Mouse (Mus musculus): ENCODE results near the gene Irf4. TPM values are rescaled to one million over a fixed set of nuclear protein-coding genes. Genes with fewer than 3 reads are reported as not detected.
A peak's percentile ranks its signal among the peaks of the same experiment; 100 is the strongest.

Gene Irf4
- polyA plus RNA-seq, 1 experiment from 2014 or later, result 0.12 TPM

- Histone ChIP-seq H3K27me3 (ENCODE audit: control insufficient read depth, insufficient read depth, low read length) (no peaks in the 10 kb centered on the region), H3K36me3 (ENCODE audit: control insufficient read depth, insufficient read depth, low read length) (no peaks in the 10 kb centered on the region), H3K4me2 (ENCODE audit: low read depth, low read length) (no peak overlapping the region), H3K4me1 (ENCODE audit: control insufficient read depth, insufficient read depth, low read length) (no peaks in the 10 kb centered on the region), H3K27ac (ENCODE audit: low read length) (no peak overlapping the region), H3K9ac (ENCODE audit: low read length) (no peak overlapping the region), H3K9me3 (replicated peaks; ENCODE audit: control insufficient read depth, low read length) (no peaks in the 10 kb centered on the region), H3K4me3 (replicated peaks; ENCODE audit: low read length) (no peak overlapping the region)
- 77% methylated on average over 5 of the region's 5 CpGs for WGBS
- ATAC-seq (ENCODE audit: insufficient read depth, low FRiP score), result no peak
Measured at GRCm38 (mm10) chr13:30765906-30766305, 16.9 kb downstream of the Irf4 start.

- Histone ChIP-seq H3K9ac (ENCODE audit: low read length) (no peak overlapping the region), H3K4me3 (replicated peaks; ENCODE audit: low read length) (no peak overlapping the region), H3K36me3 (ENCODE audit: control insufficient read depth, insufficient read depth, low read length) (no peaks in the 10 kb centered on the region), H3K9me3 (replicated peaks; ENCODE audit: control insufficient read depth, low read length) (no peaks in the 10 kb centered on the region), H3K27me3 (ENCODE audit: control insufficient read depth, insufficient read depth, low read length) (no peaks in the 10 kb centered on the region), H3K4me2 (ENCODE audit: low read depth, low read length) (no peak overlapping the region), H3K27ac (ENCODE audit: low read length) (no peak overlapping the region), H3K4me1 (ENCODE audit: control insufficient read depth, insufficient read depth, low read length) (no peaks in the 10 kb centered on the region)
- 79% methylated on average over 5 of the region's 5 CpGs for WGBS
- ATAC-seq (ENCODE audit: insufficient read depth, low FRiP score), result no peak
Measured at GRCm38 (mm10) chr13:30766636-30767476, 17.8 kb downstream of the Irf4 start.

GRCm38 (mm10) chr13:30767477-30768127 is 18.6 kb downstream of the Irf4 start:
- H3K4me2 ChIP-seq (ENCODE audit: low read depth, low read length), result no peak overlapping the region
- H3K27me3 ChIP-seq (ENCODE audit: control insufficient read depth, insufficient read depth, low read length), result no peaks in the 10 kb centered on the region
- H3K27ac ChIP-seq (ENCODE audit: low read length), result no peak overlapping the region
- WGBS, result 81% methylated on average over 6 of the region's 6 CpGs
- H3K36me3 ChIP-seq (ENCODE audit: control insufficient read depth, insufficient read depth, low read length), result no peaks in the 10 kb centered on the region
- ATAC-seq (ENCODE audit: insufficient read depth, low FRiP score), result no peak
- no peaks in the 10 kb centered on the region for H3K4me1 ChIP-seq (ENCODE audit: control insufficient read depth, insufficient read depth, low read length)
- no peak overlapping the region for H3K4me3 ChIP-seq (replicated peaks; ENCODE audit: low read length)
- no peaks in the 10 kb centered on the region for H3K9me3 ChIP-seq (replicated peaks; ENCODE audit: control insufficient read depth, low read length)
- no peak overlapping the region for H3K9ac ChIP-seq (ENCODE audit: low read length)

GRCm38 (mm10) chr13:30776021-30776420 is 27.0 kb downstream of the Irf4 start:
- no peak overlapping the region for H3K4me3 ChIP-seq (replicated peaks; ENCODE audit: low read length)
- H3K4me1 ChIP-seq (ENCODE audit: control insufficient read depth, insufficient read depth, low read length), result no peaks in the 10 kb centered on the region
- no peak overlapping the region for H3K9ac ChIP-seq (ENCODE audit: low read length)
- no peak overlapping the region for H3K27ac ChIP-seq (ENCODE audit: low read length)
- H3K27me3 ChIP-seq (ENCODE audit: control insufficient read depth, insufficient read depth, low read length), result no peaks in the 10 kb centered on the region
- H3K9me3 ChIP-seq (replicated peaks; ENCODE audit: control insufficient read depth, low read length), result no peaks in the 10 kb centered on the region
- ATAC-seq (ENCODE audit: insufficient read depth, low FRiP score), result no peak
- no peaks in the 10 kb centered on the region for H3K36me3 ChIP-seq (ENCODE audit: control insufficient read depth, insufficient read depth, low read length)
- WGBS, result 78% methylated on average over 2 of the region's 2 CpGs
- no peak overlapping the region for H3K4me2 ChIP-seq (ENCODE audit: low read depth, low read length)

GRCm38 (mm10) chr13:30777678-30778179 is 28.7 kb downstream of the Irf4 start:
- Histone ChIP-seq H3K27ac (ENCODE audit: low read length) (no peak overlapping the region), H3K9ac (ENCODE audit: low read length) (no peak overlapping the region), H3K9me3 (replicated peaks; ENCODE audit: control insufficient read depth, low read length) (no peaks in the 10 kb centered on the region), H3K4me2 (ENCODE audit: low read depth, low read length) (no peak overlapping the region), H3K4me1 (ENCODE audit: control insufficient read depth, insufficient read depth, low read length) (peaks cover 6% of the 10 kb centered on the region; the same call in 1 of the 2 replicates), H3K36me3 (ENCODE audit: control insufficient read depth, insufficient read depth, low read length) (no peaks in the 10 kb centered on the region), H3K27me3 (ENCODE audit: control insufficient read depth, insufficient read depth, low read length) (no peaks in the 10 kb centered on the region), H3K4me3 (replicated peaks; ENCODE audit: low read length) (no peak overlapping the region)
- 64% methylated on average over 11 of the region's 11 CpGs for WGBS
- no peak for ATAC-seq (ENCODE audit: insufficient read depth, low FRiP score)

- Histone ChIP-seq H3K4me2 (ENCODE audit: low read depth, low read length) (no peak overlapping the region), H3K27ac (ENCODE audit: low read length) (no peak overlapping the region), H3K4me1 (ENCODE audit: control insufficient read depth, insufficient read depth, low read length) (peaks cover 6% of the 10 kb centered on the region; the same call in 1 of the 2 replicates), H3K4me3 (replicated peaks; ENCODE audit: low read length) (no peak overlapping the region), H3K9ac (ENCODE audit: low read length) (no peak overlapping the region), H3K36me3 (ENCODE audit: control insufficient read depth, insufficient read depth, low read length) (no peaks in the 10 kb centered on the region), H3K27me3 (ENCODE audit: control insufficient read depth, insufficient read depth, low read length) (no peaks in the 10 kb centered on the region), H3K9me3 (replicated peaks; ENCODE audit: control insufficient read depth, low read length) (no peaks in the 10 kb centered on the region)
- ATAC-seq (ENCODE audit: insufficient read depth, low FRiP score), result peak; percentile 74; the same call in 1 of the 2 replicates
- WGBS, result 19% methylated on average over 2 of the region's 2 CpGs
Measured at GRCm38 (mm10) chr13:30781905-30782304, 32.9 kb downstream of the Irf4 start.

GRCm38 (mm10) chr13:30782419-30782818 is 33.4 kb downstream of the Irf4 start:
- 46% methylated on average over 8 of the region's 8 CpGs for WGBS
- H3K4me1 ChIP-seq (ENCODE audit: control insufficient read depth, insufficient read depth, low read length), result peaks cover 6% of the 10 kb centered on the region; the same call in 1 of the 2 replicates
- H3K4me2 ChIP-seq (ENCODE audit: low read depth, low read length), result no peak overlapping the region
- no peak; the same call in 1 of the 2 replicates for ATAC-seq (ENCODE audit: insufficient read depth, low FRiP score)
- no peaks in the 10 kb centered on the region for H3K27me3 ChIP-seq (ENCODE audit: control insufficient read depth, insufficient read depth, low read length)
- no peaks in the 10 kb centered on the region for H3K36me3 ChIP-seq (ENCODE audit: control insufficient read depth, insufficient read depth, low read length)
- no peak overlapping the region for H3K9ac ChIP-seq (ENCODE audit: low read length)
- no peak overlapping the region for H3K4me3 ChIP-seq (replicated peaks; ENCODE audit: low read length)
- H3K27ac ChIP-seq (ENCODE audit: low read length), result no peak overlapping the region
- no peaks in the 10 kb centered on the region for H3K9me3 ChIP-seq (replicated peaks; ENCODE audit: control insufficient read depth, low read length)

GRCm38 (mm10) chr13:30785423-30786040 is 36.5 kb downstream of the Irf4 start:
- H3K9me3 ChIP-seq (replicated peaks; ENCODE audit: control insufficient read depth, low read length), result no peaks in the 10 kb centered on the region
- no peaks in the 10 kb centered on the region for H3K36me3 ChIP-seq (ENCODE audit: control insufficient read depth, insufficient read depth, low read length)
- no peak overlapping the region for H3K4me3 ChIP-seq (replicated peaks; ENCODE audit: low read length)
- no peaks in the 10 kb centered on the region for H3K27me3 ChIP-seq (ENCODE audit: control insufficient read depth, insufficient read depth, low read length)
- 76% methylated on average over 4 of the region's 4 CpGs for WGBS
- no peak overlapping the region for H3K4me2 ChIP-seq (ENCODE audit: low read depth, low read length)
- no peak overlapping the region for H3K27ac ChIP-seq (ENCODE audit: low read length)
- no peak overlapping the region for H3K9ac ChIP-seq (ENCODE audit: low read length)
- H3K4me1 ChIP-seq (ENCODE audit: control insufficient read depth, insufficient read depth, low read length), result peaks cover 6% of the 10 kb centered on the region; the same call in 1 of the 2 replicates
- no peak for ATAC-seq (ENCODE audit: insufficient read depth, low FRiP score)
